Mouse (Mus musculus) heart, postnatal 14 days (tissue): Measurements from ENCODE around the gene Gm20696. TPM values are rescaled to one million over a fixed set of nuclear protein-coding genes. Genes with fewer than 3 reads are reported as not detected.

ENCODE experiments used
- microRNA-seq, 2 experiments: library from miRNA; unstranded; fragments of <30 nt; microRNA quantifications; one replicate each; pipeline ENCODE4 v1.2.0; 2021 to 2022
- total RNA-seq, 2 experiments: library from RNA; stranded (reverse); gene quantifications; 2 replicates each; pipeline ENCODE4 v1.2.3; 2021

Gm20696 gene
- total RNA-seq, 2 experiments from 2014 or later = 2.3 to 3.2 TPM

Small RNA genes within 50 kb of the gene (microRNA-seq; reads per million reads assigned to microRNA genes)
- 0 reads per million in 2 experiments for gene Gm22328

Other genes starting within 250 kb of the Gm20696 start
- gene Foxp1, start 144.1 kb downstream of the Gm20696 start, total RNA-seq = 10 to 100 TPM; 38.5 to 53.2 TPM
- 10 to 100 TPM; 32.5 to 34.2 TPM for gene Eif4e3, start within 50 bp of the Gm20696 start, total RNA-seq
- gene Gpr27, start 25.9 kb upstream of the Gm20696 start, total RNA-seq = 1 to 10 TPM; 2.8 to 3.4 TPM
- not detected for gene Prok2, start 59.6 kb upstream of the Gm20696 start, total RNA-seq